Mouse (Mus musculus) cerebellum, postnatal 25 days (tissue): Measurements from ENCODE around the gene Hist1h4f.
"Not testable (repeated sequence)": the region's sequence is repeated elsewhere in the genome, so short reads cannot be mapped to it uniquely, and the experiment has no call there.

ENCODE experiments used
- DNase-seq, 2 experiments: peaks; one replicate each; pipeline ENCODE4 v3.0.0; 2021; ENCODE audit warnings: mixed read lengths in 2 of 2

Gene Hist1h4f

DNA sequence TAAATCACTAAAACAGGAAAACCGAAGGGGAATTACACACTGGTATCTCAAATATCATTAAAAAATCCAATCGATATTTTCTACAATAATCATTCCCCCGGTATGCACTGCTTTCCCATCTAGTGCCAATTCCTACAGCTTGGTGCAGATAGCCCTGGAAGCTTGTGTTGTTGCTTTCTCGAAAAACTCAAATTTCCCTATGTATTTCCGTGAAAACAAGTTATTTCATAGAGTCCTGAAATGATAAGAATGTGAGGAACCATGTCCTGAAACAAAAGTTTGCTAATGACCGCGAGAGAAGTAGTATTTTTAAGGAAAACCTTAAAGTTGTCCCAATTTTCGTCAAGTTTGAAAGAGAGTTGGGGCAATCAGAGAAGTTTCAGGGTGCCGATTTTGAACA, 2.9 kb upstream of the Hist1h4f start:
- no peak for DNase-seq

DNA sequence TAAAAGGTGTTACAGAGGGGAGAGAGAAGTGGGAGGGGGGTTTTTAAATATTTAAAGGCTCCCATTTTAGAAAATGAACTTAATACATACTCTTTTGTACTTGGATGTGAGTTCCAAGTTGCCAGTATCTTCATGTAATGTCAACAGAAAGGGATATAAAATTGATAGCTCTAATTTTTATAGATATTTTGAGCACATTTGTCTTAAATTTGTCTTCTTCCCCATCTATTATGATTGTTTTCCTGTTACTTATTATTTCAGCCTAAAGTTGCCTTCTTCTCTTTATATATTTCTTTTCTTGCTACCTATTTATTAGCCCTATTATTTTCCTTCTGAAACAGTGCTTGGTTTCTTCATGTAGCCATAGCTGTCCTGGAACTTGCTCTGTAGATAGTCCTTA, 1.5 kb upstream of the Hist1h4f start, which contains the start of gene Hist1h1d:
Hist1h1d (plus strand) TSS at position 301 of the 400 bp plus-strand sequence.
- no peak for DNase-seq

DNA sequence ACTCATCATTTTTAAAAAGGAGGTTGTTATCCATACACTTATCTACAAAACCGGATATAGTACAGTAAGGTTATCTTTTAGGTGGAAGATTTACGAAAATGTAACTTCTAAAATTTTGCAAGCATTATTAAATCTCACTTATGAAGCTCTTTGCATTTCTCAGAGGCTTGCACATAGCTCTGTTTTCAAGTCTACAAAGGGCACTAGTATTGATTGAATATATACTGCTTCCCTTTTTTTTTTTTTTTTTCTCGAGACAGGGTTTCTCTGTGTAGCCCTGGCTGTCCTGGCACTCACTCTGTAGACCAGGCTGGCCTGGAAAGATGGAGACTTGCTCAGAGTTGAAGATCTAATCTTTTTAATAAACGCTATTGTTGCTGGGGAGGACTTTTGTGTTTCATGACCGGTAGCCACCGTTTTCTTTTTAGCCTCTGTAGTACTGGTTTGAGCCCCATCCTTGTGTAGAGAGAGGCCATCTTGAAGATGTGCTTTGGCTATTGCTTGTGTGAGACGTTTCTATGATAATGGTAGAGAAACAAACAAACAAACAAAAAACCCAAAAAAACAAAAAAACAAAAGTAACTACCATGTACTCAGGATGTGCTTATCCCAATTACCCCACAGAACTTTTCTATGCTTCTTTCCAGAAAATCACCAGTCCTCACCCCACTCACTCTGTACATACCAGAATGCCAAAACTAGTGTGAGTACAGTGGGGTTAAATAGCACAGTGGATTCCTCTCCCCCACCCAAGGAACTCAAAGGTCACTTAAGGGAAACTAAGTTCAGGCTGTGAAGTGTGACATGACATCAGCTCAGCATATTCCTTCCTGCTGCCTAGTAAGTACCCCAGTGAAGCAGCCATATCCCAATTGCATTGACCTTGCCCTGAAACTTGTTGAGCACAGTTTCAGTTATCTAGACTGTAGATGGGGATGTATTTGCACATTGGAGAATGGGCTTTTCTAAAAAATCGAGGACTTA, 775 bp upstream of the Hist1h4f start:
- DNase-seq: no peak

- no peak for DNase-seq
Observed at GRCm38 (mm10) chr13:23550761-23551145, 695 bp downstream of the Hist1h4f start.

DNA sequence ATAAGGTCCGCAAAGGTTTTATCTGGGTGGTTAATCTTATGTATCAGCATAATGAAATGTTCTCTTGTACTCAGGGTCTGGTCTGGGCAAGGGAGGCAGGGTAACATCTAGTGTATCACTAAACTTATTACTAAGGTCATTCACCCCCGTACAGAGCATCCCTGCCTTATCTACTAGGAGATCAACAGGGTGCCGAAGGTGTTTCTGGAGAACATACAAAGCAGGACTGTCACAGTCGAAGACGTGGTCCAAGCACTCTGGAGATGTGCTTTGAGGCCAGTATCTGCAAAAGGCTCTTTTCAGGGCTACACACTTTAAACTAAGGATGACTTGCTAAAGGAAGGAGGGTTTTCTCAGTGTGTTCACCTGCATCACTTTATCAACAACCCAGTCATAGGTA, 4.8 kb downstream of the Hist1h4f start:
- no peak for DNase-seq

GRCm38 (mm10) chr13:23544787-23545120, 6.7 kb downstream of the Hist1h4f start:
- peak; percentile 26 to 35 for DNase-seq

DNA sequence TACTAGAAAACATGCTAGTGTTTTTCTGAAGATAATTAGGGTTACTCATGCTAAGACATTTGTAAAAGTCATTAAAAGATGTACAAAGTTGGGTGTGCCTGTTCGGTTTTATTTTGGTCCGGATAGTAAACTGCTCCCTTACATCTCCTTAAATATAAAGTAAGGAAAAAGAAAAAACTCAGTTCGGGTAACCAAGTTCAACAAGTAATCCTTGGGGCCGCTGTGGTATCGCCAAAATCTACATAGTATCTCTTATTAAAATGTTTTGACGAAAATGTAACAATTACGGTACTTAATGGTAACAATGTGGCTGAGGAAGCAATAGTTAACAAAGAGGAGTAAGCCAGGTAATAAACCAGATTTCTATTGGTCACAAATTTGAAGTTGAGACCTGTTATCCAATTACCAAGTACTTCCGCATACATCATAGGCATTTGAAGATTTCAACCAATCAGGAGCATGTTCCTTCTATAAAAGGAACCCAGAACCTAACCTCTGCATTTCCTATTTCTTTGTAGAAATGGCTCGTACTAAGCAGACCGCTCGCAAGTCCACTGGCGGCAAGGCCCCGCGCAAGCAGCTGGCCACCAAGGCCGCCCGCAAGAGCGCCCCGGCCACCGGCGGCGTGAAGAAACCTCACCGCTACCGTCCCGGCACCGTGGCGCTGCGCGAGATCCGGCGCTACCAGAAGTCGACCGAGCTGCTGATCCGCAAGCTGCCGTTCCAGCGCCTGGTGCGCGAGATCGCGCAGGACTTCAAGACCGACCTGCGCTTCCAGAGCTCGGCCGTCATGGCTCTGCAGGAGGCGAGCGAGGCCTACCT, 7.3 kb downstream of the Hist1h4f start, which contains the start of gene Hist1h3f:
Hist1h3f (plus strand) TSS at position 88 of the 822 bp plus-strand sequence.
- peak; percentile 69 to 78 for DNase-seq

DNA sequence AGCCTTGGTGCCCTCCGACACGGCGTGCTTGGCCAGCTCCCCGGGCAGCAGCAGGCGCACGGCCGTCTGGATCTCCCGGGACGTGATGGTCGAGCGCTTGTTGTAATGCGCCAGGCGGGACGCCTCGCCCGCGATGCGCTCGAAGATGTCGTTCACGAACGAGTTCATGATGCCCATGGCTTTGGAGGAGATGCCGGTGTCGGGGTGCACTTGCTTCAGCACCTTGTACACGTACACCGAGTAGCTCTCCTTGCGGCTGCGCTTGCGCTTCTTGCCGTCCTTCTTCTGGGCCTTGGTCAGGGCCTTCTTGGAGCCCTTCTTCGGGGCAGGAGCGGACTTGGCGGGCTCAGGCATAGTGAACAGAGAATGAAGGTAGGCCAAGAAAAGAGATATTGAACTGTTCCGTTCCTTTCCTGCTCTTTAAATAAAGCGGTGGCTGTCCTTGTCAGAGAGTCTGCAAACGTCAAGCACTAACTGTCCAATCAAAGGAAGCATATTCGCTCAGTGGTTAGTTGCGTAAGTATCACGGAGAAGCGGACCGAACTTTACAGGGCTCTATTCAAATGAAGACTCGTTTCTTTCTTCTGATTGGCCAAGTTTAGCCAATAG, 8.3 kb downstream of the Hist1h4f start, which contains the start of gene Hist1h2bh:
Hist1h2bh (minus strand) TSS at position 394 of the 609 bp plus-strand sequence.
- DNase-seq: peak; percentile 42 to 54

DNA sequence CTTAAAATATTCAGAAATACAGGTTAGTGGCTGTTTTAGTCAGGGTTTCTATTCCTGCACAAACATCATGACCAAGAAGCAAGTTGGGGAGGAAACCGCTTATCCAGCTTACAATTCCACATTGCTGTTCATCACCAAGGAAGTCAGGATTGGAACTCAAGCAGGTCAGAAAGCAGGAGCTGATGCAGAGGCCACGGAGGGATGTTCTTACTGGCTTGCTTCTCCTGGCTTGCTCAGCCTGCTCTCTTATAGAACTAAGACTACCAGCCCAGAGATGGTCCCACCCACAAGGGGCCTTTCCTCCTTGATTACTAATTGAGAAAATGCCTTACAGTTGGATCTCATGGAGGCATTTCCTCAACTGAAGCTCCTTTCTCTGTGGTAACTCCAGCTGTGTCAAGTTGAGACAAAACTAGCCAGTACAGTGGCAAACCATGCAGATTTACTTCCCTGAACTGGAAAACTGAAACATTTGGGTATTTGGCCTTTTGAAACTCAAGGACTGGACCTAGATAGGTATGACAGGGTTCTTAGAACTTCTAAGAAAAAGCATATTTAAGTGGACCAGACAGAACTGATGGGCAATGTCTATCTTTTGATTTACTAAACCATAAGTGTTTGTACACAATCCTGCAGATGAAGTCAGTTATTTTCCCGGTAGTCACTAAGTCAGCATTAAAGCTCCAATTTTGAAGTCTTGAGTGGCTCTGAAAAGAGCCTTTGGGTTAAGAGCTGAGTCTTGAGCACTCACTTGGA, 9.0 kb downstream of the Hist1h4f start:
- not testable (repeated sequence) for DNase-seq

DNA sequence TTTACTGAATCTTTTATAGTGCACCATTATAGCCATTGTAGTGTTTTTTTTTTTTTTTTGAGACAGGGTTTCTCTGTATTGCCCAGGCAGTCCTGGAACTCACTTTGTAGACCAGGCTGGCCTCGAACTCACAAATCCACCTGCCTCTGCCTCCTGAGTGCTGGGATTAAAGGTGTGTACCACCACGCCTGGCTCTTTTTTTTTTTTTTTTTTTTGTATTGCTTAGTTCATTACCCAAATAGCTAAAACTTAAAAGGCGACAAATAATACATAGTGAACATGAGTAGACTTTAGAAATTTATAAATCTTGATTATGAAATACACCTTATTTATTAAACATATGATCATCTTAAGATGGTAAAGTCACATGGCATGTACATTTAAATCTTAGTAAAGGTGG, 10.0 kb downstream of the Hist1h4f start:
- DNase-seq: no peak

DNA sequence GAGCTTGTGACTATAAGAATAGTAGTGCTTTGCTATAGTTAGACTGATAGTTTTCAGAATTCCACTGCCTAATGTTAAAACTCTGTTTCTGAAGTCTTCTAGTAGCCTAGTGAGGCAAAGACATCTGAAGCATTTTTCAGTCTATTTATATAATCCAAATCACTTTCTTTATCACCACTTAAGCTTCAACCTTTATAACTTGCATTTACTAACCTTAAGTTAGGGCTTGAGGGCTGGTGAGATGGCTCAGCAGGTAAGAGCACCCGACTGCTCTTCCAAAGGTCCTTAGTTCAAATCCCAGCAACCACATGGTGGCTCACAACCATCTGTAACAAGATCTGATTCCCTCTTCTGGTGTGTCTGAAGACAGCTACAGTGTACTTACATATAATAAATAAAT, 11.6 kb downstream of the Hist1h4f start:
- not testable (repeated sequence) for DNase-seq

- no peak for DNase-seq
Observed at GRCm38 (mm10) chr13:23538249-23538648, 13.2 kb downstream of the Hist1h4f start.

DNA sequence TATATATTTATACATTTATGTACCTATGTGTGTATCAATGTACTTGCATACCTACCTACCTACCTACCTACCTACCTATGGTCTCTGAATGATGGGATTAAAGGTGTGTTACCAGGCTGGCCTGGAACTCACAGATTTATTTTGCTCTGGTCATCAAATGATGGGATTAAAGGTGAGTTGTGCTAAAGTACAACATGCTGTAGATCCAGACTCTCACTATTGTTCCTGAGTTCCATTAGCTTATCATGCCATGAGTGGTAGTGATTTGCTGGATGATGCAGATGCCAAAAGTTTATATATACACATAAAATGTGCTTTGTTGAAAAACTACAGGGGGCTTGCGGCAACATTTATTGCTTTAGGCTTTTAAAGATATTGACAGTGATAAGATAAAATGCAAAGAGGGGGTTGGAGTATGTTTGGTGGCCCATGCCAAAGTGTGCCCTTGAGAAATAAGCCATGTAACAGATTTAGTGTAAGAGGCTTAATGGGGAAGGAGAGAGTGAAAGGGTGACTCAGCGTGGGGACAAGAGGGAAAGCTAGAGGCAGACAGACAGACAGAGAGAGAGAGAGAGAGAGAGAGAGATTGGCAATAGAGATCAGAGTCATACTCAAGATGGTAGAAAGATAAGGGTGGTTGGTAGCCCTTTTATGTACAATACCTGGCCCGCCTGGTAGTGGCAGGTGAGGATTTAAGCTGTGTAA, 14.3 kb downstream of the Hist1h4f start:
- DNase-seq: no peak

- no peak for DNase-seq
Observed at GRCm38 (mm10) chr13:23536076-23536822, 15.2 kb downstream of the Hist1h4f start.

- DNase-seq: peak; percentile 80 to 89
Observed at GRCm38 (mm10) chr13:23535137-23536075, 16.0 kb downstream of the Hist1h4f start, which contains the start of gene Hist1h3g. Hist1h3g (plus strand) TSS chr13:23535422.

DNA sequence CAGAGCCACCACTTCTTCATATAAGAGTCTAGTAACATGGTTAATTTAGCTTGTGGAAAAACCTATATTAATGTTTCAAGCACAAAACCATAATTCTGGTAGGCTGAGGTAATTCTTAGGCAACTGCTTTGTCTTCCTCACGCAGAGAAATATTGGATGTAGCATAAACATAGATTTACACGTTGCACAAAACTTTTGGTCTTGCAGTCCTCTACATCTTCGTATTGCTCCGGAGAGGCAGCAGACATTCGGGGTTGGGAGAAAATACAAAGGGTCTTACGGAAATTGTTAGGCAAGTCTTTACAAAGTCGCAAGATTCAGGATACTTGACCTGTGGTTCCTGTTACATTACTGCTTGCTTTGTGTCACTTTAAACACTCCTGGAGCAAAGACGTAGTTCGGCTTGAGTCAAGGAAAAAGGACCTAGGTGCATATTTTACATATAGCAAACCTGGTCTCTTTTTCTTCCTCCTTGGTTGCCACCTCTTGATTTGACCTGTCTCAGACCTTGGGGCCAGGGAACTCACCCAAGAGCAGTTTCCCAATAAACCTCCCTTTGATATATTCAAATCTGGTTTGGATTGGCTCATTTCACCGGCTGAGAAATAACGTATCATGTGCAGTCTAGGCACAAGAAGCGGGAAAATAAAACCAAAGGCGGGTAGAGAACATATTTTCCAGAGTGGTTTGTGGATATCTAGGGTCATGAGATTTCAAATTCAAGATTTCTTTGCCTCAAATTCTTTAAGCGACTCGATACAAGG, 16.9 kb downstream of the Hist1h4f start:
- DNase-seq: no peak

DNA sequence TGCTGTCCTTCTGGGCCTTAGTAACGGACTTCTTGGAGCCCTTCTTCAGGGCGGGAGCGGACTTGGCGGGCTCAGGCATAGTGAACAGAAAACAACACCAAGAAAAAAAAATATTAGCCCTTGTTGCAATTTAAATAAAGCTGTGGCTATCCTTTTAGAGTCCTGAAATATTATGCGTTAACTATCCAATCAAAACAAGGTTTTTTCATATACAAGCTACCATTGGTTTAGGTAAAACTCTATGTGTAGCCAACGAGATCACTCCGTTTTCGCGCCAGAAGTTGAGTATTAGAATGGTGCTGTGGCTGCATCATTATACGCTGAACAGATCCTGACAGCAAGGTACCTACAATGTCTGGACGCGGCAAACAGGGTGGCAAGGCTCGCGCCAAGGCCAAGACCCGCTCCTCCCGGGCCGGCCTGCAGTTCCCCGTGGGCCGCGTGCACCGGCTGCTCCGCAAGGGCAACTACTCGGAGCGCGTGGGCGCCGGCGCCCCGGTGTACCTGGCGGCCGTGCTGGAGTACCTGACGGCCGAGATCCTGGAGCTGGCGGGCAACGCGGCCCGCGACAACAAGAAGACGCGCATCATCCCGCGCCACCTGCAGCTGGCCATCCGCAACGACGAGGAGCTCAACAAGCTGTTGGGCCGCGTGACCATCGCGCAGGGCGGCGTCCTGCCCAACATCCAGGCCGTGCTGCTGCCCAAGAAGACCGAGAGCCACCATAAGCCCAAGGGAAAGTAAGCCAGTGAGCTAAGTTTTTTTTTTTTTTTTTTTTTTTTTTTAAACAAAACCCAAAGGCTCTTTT, 17.7 kb downstream of the Hist1h4f start, which contains the start of gene Hist1h2af:
Hist1h2af (plus strand) TSS at position 347 of the 808 bp plus-strand sequence.
- DNase-seq: peak; percentile 66 to 75
